Mouse (Mus musculus) heart, embryonic 12.5 days (tissue): ENCODE data around the gene Zic2. TPM values are rescaled to one million over a fixed set of nuclear protein-coding genes. Genes with fewer than 3 reads are reported as not detected.

Source experiments
- ATAC-seq: fragments of 200-750 bp; cut with Nextera tagmentation; 2 replicates; pipeline ENCODE4 v1.8.0; 2017; ENCODE audit warnings: moderate TSS enrichment, moderate library complexity; ENCODE audit not compliant: insufficient number of reproducible peaks, low FRiP score
- H3K27ac ChIP-seq: fragments of 300-500 bp; sonication (generic); 2 replicates; pipeline ENCODE4 v1.5.1; 2016; ENCODE audit warnings: mild to moderate bottlenecking, moderate library complexity; ENCODE audit not compliant: poor library complexity, severe bottlenecking
- H3K27me3 ChIP-seq: fragments of 300-500 bp; sonication (generic); replicated peaks from 2 replicates; pipeline ENCODE4 v1.6.1; 2016; ENCODE audit warnings: mild to moderate bottlenecking, moderate library complexity
- H3K36me3 ChIP-seq: fragments of 300-500 bp; sonication (generic); 2 replicates; pipeline ENCODE4 v1.6.1; 2016; ENCODE audit warnings: mild to moderate bottlenecking, moderate library complexity
- H3K4me1 ChIP-seq: fragments of 300-500 bp; sonication (generic); replicated peaks from 2 replicates; pipeline ENCODE4 v1.6.1; 2016; ENCODE audit warnings: mild to moderate bottlenecking
- H3K4me2 ChIP-seq: fragments of 300-500 bp; sonication (generic); 2 replicates; pipeline ENCODE4 v1.6.1; 2016; ENCODE audit warnings: mild to moderate bottlenecking, moderate library complexity
- H3K4me3 ChIP-seq: fragments of 300-500 bp; sonication (generic); 2 replicates; pipeline ENCODE4 v1.5.1; 2016; ENCODE audit warnings: mild to moderate bottlenecking
- H3K9ac ChIP-seq: fragments of 300-500 bp; sonication (generic); 2 replicates; pipeline ENCODE4 v1.6.1; 2016; ENCODE audit warnings: mild to moderate bottlenecking, moderate library complexity
- H3K9me3 ChIP-seq: fragments of 300-500 bp; sonication (generic); replicated peaks from 2 replicates; pipeline ENCODE4 v1.6.1; 2016; ENCODE audit warnings: mild to moderate bottlenecking, moderate library complexity
- WGBS: fragments of 180-500 bp; shearing (Covaris S2); methylation state at CpG from one replicate; pipeline ENCODE4 v1.1.7; 2016; 5-methylcytosine and 5-hydroxymethylcytosine counted together
- polyA plus RNA-seq: library from polyadenylated mRNA; unstranded; fragments of >200 nt; fragmentation: Nextera tagmentation; extraction: Ambion mirVana; gene quantifications from 2 replicates; pipeline ENCODE4 v1.2.1, GENCODE M21; 2016

Zic2 gene
- polyA plus RNA-seq, 1 experiment from 2014 or later: not detected

GRCm38 (mm10) chr14:122479461-122480109 is 4.3 kb downstream of the Zic2 start:
- peaks cover 87% of the 10 kb centered on the region for H3K27me3 ChIP-seq
- no peak overlapping the region for H3K27ac ChIP-seq
- peaks cover 24% of the 10 kb centered on the region for H3K4me1 ChIP-seq
- H3K36me3 ChIP-seq: no peaks in the 10 kb centered on the region
- no peak overlapping the region for H3K4me3 ChIP-seq
- no peaks in the 10 kb centered on the region for H3K9me3 ChIP-seq
- no peak for ATAC-seq
- H3K9ac ChIP-seq: no peak overlapping the region
- WGBS: 24% methylated on average over 17 of the region's 17 CpGs
- no peak overlapping the region for H3K4me2 ChIP-seq

GRCm38 (mm10) chr14:122480355-122480754 is 5.1 kb downstream of the Zic2 start:
- Histone ChIP-seq H3K4me2 (no peak overlapping the region), H3K9ac (no peak overlapping the region), H3K27ac (no peak overlapping the region), H3K36me3 (no peaks in the 10 kb centered on the region), H3K27me3 (peaks cover 87% of the 10 kb centered on the region), H3K4me1 (peaks cover 18% of the 10 kb centered on the region), H3K9me3 (no peaks in the 10 kb centered on the region), H3K4me3 (no peak overlapping the region)
- 7% methylated on average over 2 of the region's 2 CpGs for whole genome bisulfite sequencing
- ATAC-seq: no peak

GRCm38 (mm10) chr14:122481181-122481580 is 5.9 kb downstream of the Zic2 start:
- Histone ChIP-seq H3K4me3 (no peak overlapping the region), H3K4me2 (no peak overlapping the region), H3K27ac (no peak overlapping the region), H3K9ac (no peak overlapping the region), H3K9me3 (no peaks in the 10 kb centered on the region), H3K27me3 (peaks cover 87% of the 10 kb centered on the region), H3K4me1 (peaks cover 10% of the 10 kb centered on the region), H3K36me3 (no peaks in the 10 kb centered on the region)
- no peak for ATAC-seq
- 4% methylated on average over 15 of the region's 15 CpGs for WGBS

- Histone ChIP-seq H3K9ac (no peak overlapping the region), H3K36me3 (no peaks in the 10 kb centered on the region), H3K4me1 (0 out of 2 replicates have a peak, but pooled peaks cover 6% of the 10 kb centered on the region), H3K4me3 (no peak overlapping the region), H3K27ac (no peak overlapping the region), H3K4me2 (no peak overlapping the region), H3K27me3 (peaks cover 87% of the 10 kb centered on the region), H3K9me3 (no peaks in the 10 kb centered on the region)
- no peak for ATAC-seq
- WGBS: 2% methylated on average over 38 of the region's 38 CpGs
These were observed 7.1 kb downstream of the Zic2 start for GRCm38 (mm10) chr14:122482081-122483023.

GRCm38 (mm10) chr14:122483024-122483385 is 7.8 kb downstream of the Zic2 start:
- Histone ChIP-seq H3K36me3 (no peaks in the 10 kb centered on the region), H3K27ac (no peak overlapping the region), H3K4me3 (no peak overlapping the region), H3K4me1 (0 out of 2 replicates have a peak, but pooled peaks cover 6% of the 10 kb centered on the region), H3K27me3 (peaks cover 85% of the 10 kb centered on the region), H3K9ac (no peak overlapping the region), H3K4me2 (no peak overlapping the region), H3K9me3 (no peaks in the 10 kb centered on the region)
- ATAC-seq: no peak
- WGBS: 5% methylated on average over 5 of the region's 5 CpGs

GRCm38 (mm10) chr14:122483556-122484421 is 8.6 kb downstream of the Zic2 start:
- Histone ChIP-seq H3K27me3 (peaks cover 78% of the 10 kb centered on the region), H3K4me2 (no peak overlapping the region), H3K9ac (no peak overlapping the region), H3K4me3 (no peak overlapping the region), H3K27ac (no peak overlapping the region), H3K9me3 (no peaks in the 10 kb centered on the region), H3K36me3 (no peaks in the 10 kb centered on the region), H3K4me1 (0 out of 2 replicates have a peak, but pooled peaks cover 3% of the 10 kb centered on the region)
- WGBS: 2% methylated on average over 18 of the region's 18 CpGs
- ATAC-seq: no peak

- Histone ChIP-seq H3K4me2 (no peak overlapping the region), H3K36me3 (no peaks in the 10 kb centered on the region), H3K4me1 (no peaks in the 10 kb centered on the region), H3K27ac (no peak overlapping the region), H3K9me3 (no peaks in the 10 kb centered on the region), H3K9ac (no peak overlapping the region), H3K27me3 (peaks cover 78% of the 10 kb centered on the region), H3K4me3 (no peak overlapping the region)
- ATAC-seq: no peak
- 19% methylated on average over 3 of the region's 4 CpGs for WGBS
These were observed 9.2 kb downstream of the Zic2 start for GRCm38 (mm10) chr14:122484458-122484843.

- Histone ChIP-seq H3K36me3 (no peaks in the 10 kb centered on the region), H3K4me1 (no peaks in the 10 kb centered on the region), H3K9me3 (no peaks in the 10 kb centered on the region), H3K4me3 (no peak overlapping the region), H3K4me2 (no peak overlapping the region), H3K9ac (no peak overlapping the region), H3K27me3 (peaks cover 77% of the 10 kb centered on the region), H3K27ac (no peak overlapping the region)
- no peak for ATAC-seq
- 1% methylated on average over 24 of the region's 24 CpGs for WGBS
These were observed 9.8 kb downstream of the Zic2 start for GRCm38 (mm10) chr14:122484844-122485551.

- Histone ChIP-seq H3K36me3 (no peaks in the 10 kb centered on the region), H3K4me2 (no peak overlapping the region), H3K27me3 (peaks cover 78% of the 10 kb centered on the region), H3K27ac (no peak overlapping the region), H3K4me1 (peaks cover 7% of the 10 kb centered on the region), H3K9me3 (no peaks in the 10 kb centered on the region), H3K4me3 (no peak overlapping the region), H3K9ac (no peak overlapping the region)
- no peak for ATAC-seq
- WGBS: 3% methylated on average over 12 of the region's 12 CpGs
These were observed 10.5 kb downstream of the Zic2 start for GRCm38 (mm10) chr14:122485635-122486181.

GRCm38 (mm10) chr14:122486611-122487010 is 11.4 kb downstream of the Zic2 start:
- 11% methylated on average over 1 of the region's 1 CpGs for WGBS

More at GRCm38 (mm10) chr14:122486611-122487010, 11.4 kb downstream of the Zic2 start:
- Histone ChIP-seq H3K9ac (no peak overlapping the region), H3K27me3 (peaks cover 79% of the 10 kb centered on the region), H3K36me3 (no peaks in the 10 kb centered on the region), H3K27ac (no peak overlapping the region), H3K4me2 (no peak overlapping the region), H3K4me3 (no peak overlapping the region), H3K9me3 (no peaks in the 10 kb centered on the region), H3K4me1 (peaks cover 8% of the 10 kb centered on the region)
- ATAC-seq: no peak
